Mouse (Mus musculus) cortical plate, adult 2 months (tissue): Measurements from ENCODE around the gene Nthl1. TPM values are rescaled to one million over a fixed set of nuclear protein-coding genes. Genes with fewer than 3 reads are reported as not detected.
A peak's percentile ranks its signal among the peaks of the same experiment; 100 is the strongest.
"Not testable (repeated sequence)": the region's sequence is repeated elsewhere in the genome, so short reads cannot be mapped to it uniquely, and the experiment has no call there.

Experiments
- H3K27ac ChIP-seq: fragments of 200-500 bp; 2 replicates; pipeline ENCODE4 v1.5.1; 2012; ENCODE audit warnings: low read length, control low read depth, inconsistent platforms; ENCODE audit not compliant: insufficient read depth
- H3K4me1 ChIP-seq: fragments of 200-500 bp; 2 replicates; pipeline ENCODE4 v1.6.1; 2011; ENCODE audit warnings: low read length; ENCODE audit not compliant: control insufficient read depth, insufficient read depth
- H3K4me3 ChIP-seq: fragments of 200-500 bp; 2 replicates; pipeline ENCODE4 v1.5.1; 2011; ENCODE audit warnings: mild to moderate bottlenecking, low read length, control low read depth; ENCODE audit not compliant: insufficient read depth
- CTCF ChIP-seq: fragments of 200-500 bp; IDR thresholded peaks from 2 replicates; pipeline ENCODE4 v1.5.1; 2011; ENCODE audit warnings: mild to moderate bottlenecking, control low read depth, low read length; ENCODE audit not compliant: insufficient read depth; ENCODE audit errors: extremely low read depth
- POLR2A ChIP-seq: fragments of 200-500 bp; IDR thresholded peaks from 2 replicates; pipeline ENCODE4 v1.6.1; 2011; ENCODE audit warnings: mild to moderate bottlenecking, low read length, control low read depth; ENCODE audit not compliant: insufficient read depth; ENCODE audit errors: extremely low read depth
- polyA plus RNA-seq: library from polyadenylated mRNA; depleted of rRNA; stranded (reverse); fragments of >200 nt; gene quantifications from 2 replicates; pipeline ENCODE4 v1.2.3, GENCODE M21; 2012

Nthl1 gene
- polyA plus RNA-seq, 1 experiment, result 10.8 TPM

- H3K4me1 ChIP-seq, result peaks cover 2% of the 10 kb centered on the region; the same call in 1 of the 2 replicates
- TF ChIP-seq CTCF (no peak), POLR2A (no peak)
Measured at GRCm38 (mm10) chr17:24658017-24658758, 25.7 kb downstream of the Nthl1 start, which contains the start of gene Npw. Npw (minus strand) TSS chr17:24658457.

GRCm38 (mm10) chr17:24667011-24667410, 34.5 kb downstream of the Nthl1 start:
- H3K4me1 ChIP-seq, H3K27ac ChIP-seq, H3K4me3 ChIP-seq: not testable (repeated sequence)

More at GRCm38 (mm10) chr17:24658017-24658758, 25.7 kb downstream of the Nthl1 start, which contains the start of gene Npw:
- Histone ChIP-seq H3K27ac (no peak within 1 kb of the TSS), H3K4me3 (no peak within 1 kb of the TSS)

GRCm38 (mm10) chr17:24667416-24667815, 34.9 kb downstream of the Nthl1 start:
- no peak overlapping the region for H3K4me3 ChIP-seq
- H3K27ac ChIP-seq, result no peak overlapping the region
- TF ChIP-seq POLR2A (no peak), CTCF (peak; percentile 76)
- peaks cover 5% of the 10 kb centered on the region; the same call in 1 of the 2 replicates for H3K4me1 ChIP-seq

GRCm38 (mm10) chr17:24669214-24669544, 36.7 kb downstream of the Nthl1 start:
- Histone ChIP-seq H3K27ac (peak overlapping the region; percentile 68; the same call in 1 of the 2 replicates), H3K4me3 (peak overlapping the region; percentile 50)
- not testable (repeated sequence) for H3K4me1 ChIP-seq

- peak; percentile 96 for TF ChIP-seq POLR2A
- no peak for TF ChIP-seq CTCF
Measured at GRCm38 (mm10) chr17:24669545-24670245, 37.2 kb downstream of the Nthl1 start, which contains the start of gene Zfp598. Zfp598 (plus strand) TSS chr17:24669687.

GRCm38 (mm10) chr17:24670246-24670844, 37.9 kb downstream of the Nthl1 start:
- no peak overlapping the region for H3K27ac ChIP-seq
- peaks cover 7% of the 10 kb centered on the region for H3K4me1 ChIP-seq
- TF ChIP-seq CTCF, result no peak
- TF ChIP-seq POLR2A, result no peak
- peak overlapping the region; percentile 50 for H3K4me3 ChIP-seq

More at GRCm38 (mm10) chr17:24669545-24670245, 37.2 kb downstream of the Nthl1 start, which contains the start of gene Zfp598:
- H3K4me1 ChIP-seq, result peaks cover 7% of the 10 kb centered on the region
- H3K4me3 ChIP-seq, result peak within 1 kb of the TSS; percentile 50
- peak within 1 kb of the TSS; percentile 68; the same call in 1 of the 2 replicates for H3K27ac ChIP-seq

- peaks cover 9% of the 10 kb centered on the region for H3K4me1 ChIP-seq
- no peak overlapping the region for H3K27ac ChIP-seq
- no peak overlapping the region for H3K4me3 ChIP-seq
- TF ChIP-seq CTCF, result no peak
- no peak for TF ChIP-seq POLR2A
Measured at GRCm38 (mm10) chr17:24671346-24671745, 38.9 kb downstream of the Nthl1 start.

- Histone ChIP-seq H3K27ac (no peak overlapping the region), H3K4me1 (peaks cover 9% of the 10 kb centered on the region), H3K4me3 (no peak overlapping the region)
- TF ChIP-seq CTCF (no peak), POLR2A (no peak)
Measured at GRCm38 (mm10) chr17:24672141-24672540, 39.7 kb downstream of the Nthl1 start.

GRCm38 (mm10) chr17:24674277-24674676, 41.8 kb downstream of the Nthl1 start:
- H3K27ac ChIP-seq, result no peak overlapping the region
- TF ChIP-seq CTCF, result no peak
- TF ChIP-seq POLR2A, result no peak
- no peak overlapping the region for H3K4me3 ChIP-seq
- peaks cover 9% of the 10 kb centered on the region for H3K4me1 ChIP-seq

GRCm38 (mm10) chr17:24676187-24676586, 43.7 kb downstream of the Nthl1 start:
- peaks cover 9% of the 10 kb centered on the region for H3K4me1 ChIP-seq
- no peak overlapping the region for H3K4me3 ChIP-seq
- TF ChIP-seq POLR2A (no peak), CTCF (peak; percentile 54)
- H3K27ac ChIP-seq, result no peak overlapping the region
